Mouse (Mus musculus) limb, embryonic 10.5 days (tissue): ENCODE measurements at regions not wholly inside any gene's neighbourhood (a gene's known extent, or its start where the extent isn't known, plus 50 kb on each side); places are given as distances from the start of the nearest gene placed in this dataset.

ENCODE experiments used
- DNase-seq: peaks from one replicate; pipeline ENCODE4 v3.0.0-alpha.2; 2017; ENCODE audit warnings: low spot score
- H3K27ac ChIP-seq: fragments of 300-500 bp; sonication (generic); 2 replicates; pipeline ENCODE4 v1.5.1; 2016; ENCODE audit warnings: mild to moderate bottlenecking
- H3K27me3 ChIP-seq: fragments of 300-500 bp; sonication (generic); 2 replicates; pipeline ENCODE4 v1.6.1; 2016; ENCODE audit warnings: low read depth, mild to moderate bottlenecking; ENCODE audit not compliant: poor library complexity, severe bottlenecking
- H3K36me3 ChIP-seq: fragments of 300-500 bp; sonication (generic); 2 replicates; pipeline ENCODE4 v1.6.1; 2016; ENCODE audit warnings: mild to moderate bottlenecking, moderate library complexity
- H3K4me1 ChIP-seq: fragments of 300-500 bp; sonication (generic); 2 replicates; pipeline ENCODE4 v1.6.1; 2016
- H3K4me3 ChIP-seq: fragments of 300-500 bp; sonication (generic); 2 replicates; pipeline ENCODE4 v1.5.1; 2016; ENCODE audit warnings: mild to moderate bottlenecking, moderate library complexity
- H3K9me3 ChIP-seq: fragments of 300-500 bp; sonication (generic); replicated peaks from 2 replicates; pipeline ENCODE4 v1.6.1; 2016; ENCODE audit warnings: mild to moderate bottlenecking
- WGBS: fragments of 180-500 bp; shearing (Covaris S2); methylation state at CpG from one replicate; pipeline ENCODE4 v1.1.7; 2016; 5-methylcytosine and 5-hydroxymethylcytosine counted together

DNA sequence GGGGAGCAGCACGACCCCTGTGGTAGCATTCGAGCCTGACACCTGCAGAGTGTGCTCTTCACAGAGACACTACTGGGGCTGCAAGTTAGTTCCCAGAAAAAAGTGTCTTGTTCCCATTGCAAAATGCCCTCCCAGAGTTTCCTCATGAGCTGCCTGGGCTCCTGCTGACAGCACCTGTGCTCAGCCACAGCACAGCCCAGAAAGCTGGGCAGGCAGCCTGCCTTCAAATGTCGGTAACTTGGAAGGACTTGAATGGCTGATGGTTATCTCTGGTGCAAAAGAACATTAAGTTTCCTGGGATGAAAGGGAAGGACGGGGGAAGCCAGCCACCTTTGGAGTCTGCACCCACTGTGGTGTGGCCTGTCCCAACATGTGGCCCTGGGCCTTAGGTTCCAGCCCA is 126.2 kb downstream of the Bmp7 start:
- H3K27ac ChIP-seq, result no peak overlapping the region
- no peaks in the 10 kb centered on the region for H3K9me3 ChIP-seq
- WGBS, result 72% methylated on average over 4 of the region's 4 CpGs
- H3K4me3 ChIP-seq, result no peak overlapping the region
- DNase-seq, result no peak
- H3K36me3 ChIP-seq, result no peaks in the 10 kb centered on the region
- H3K4me1 ChIP-seq, result peaks cover 22% of the 10 kb centered on the region
- peaks cover 40% of the 10 kb centered on the region for H3K27me3 ChIP-seq

DNA sequence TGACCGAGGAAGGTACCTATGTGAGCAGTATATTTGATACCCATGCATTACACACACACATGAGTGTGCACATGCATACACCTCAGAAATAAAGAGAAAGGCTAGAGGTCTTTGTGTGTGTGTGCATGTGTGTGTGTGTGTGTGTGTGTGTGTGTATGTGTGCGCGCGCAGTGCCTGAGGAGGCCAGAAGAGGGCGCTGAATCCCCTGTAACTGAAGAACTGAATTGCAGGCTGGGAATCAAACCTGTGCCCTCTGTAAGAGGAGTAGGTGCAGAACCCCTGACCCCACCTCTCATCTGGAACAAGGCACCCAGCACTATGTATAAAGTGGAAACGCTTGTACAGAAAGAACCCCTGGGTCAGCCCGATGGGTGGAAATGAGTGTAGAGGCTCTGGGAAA is 125.0 kb downstream of the Bmp7 start:
- no peaks in the 10 kb centered on the region for H3K36me3 ChIP-seq
- no peaks in the 10 kb centered on the region for H3K9me3 ChIP-seq
- 96% methylated on average over 7 of the region's 7 CpGs for WGBS
- DNase-seq, result no peak
- H3K27ac ChIP-seq, result no peak overlapping the region
- H3K4me1 ChIP-seq, result peaks cover 22% of the 10 kb centered on the region
- peaks cover 53% of the 10 kb centered on the region for H3K27me3 ChIP-seq
- H3K4me3 ChIP-seq, result no peak overlapping the region

DNA sequence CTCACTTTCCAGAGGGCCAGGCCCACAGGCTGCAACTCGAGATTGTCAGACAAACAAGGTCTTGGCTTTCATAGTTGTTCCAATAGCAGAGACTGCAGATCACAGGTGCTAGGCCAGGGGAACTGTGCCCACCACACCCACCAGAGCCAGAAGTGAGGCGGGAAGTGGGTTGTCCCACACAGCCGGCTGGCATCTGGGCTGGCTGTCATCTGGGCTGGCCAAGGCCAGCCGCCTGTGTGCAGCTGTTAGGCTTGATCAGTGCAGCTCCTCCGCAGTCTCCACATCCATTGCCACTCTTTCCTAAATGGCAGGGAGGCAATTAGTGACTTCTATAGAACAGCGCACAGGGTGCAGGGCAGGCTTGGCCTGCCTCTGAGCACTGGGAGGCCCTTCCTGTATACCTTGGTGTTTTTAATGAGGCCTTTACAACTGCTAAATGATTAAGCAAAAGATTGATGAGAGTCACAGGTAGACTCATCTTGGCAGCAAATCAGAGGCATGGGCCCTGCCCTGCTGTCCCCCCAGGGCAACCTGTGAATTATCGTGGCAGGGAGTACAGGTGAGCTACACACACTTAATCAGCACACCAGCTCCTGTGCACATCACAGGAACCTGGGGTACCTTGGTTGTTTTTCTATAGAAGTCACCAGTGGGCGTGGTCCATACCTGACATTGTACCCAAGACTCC is 122.9 kb downstream of the Bmp7 start:
- no peak overlapping the region for H3K27ac ChIP-seq
- H3K4me3 ChIP-seq, result no peak overlapping the region
- no peak for DNase-seq
- H3K9me3 ChIP-seq, result no peaks in the 10 kb centered on the region
- peaks cover 66% of the 10 kb centered on the region for H3K27me3 ChIP-seq
- 64% methylated on average over 8 of the region's 8 CpGs for WGBS
- H3K4me1 ChIP-seq, result peaks cover 5% of the 10 kb centered on the region
- H3K36me3 ChIP-seq, result no peaks in the 10 kb centered on the region
